Mouse (Mus musculus) cerebellum, postnatal 25 days (tissue): ENCODE data around the gene Nrp2.

ENCODE experiments used
- DNase-seq, 2 experiments: peaks; one replicate each; pipeline ENCODE4 v3.0.0; 2021; ENCODE audit warnings: mixed read lengths in 2 of 2

Gene Nrp2

GRCm38 (mm10) chr1:62825822-62826765 lies 123.0 kb downstream of the Nrp2 start:
- no peak for DNase-seq

GRCm38 (mm10) chr1:62827316-62827715 lies 124.2 kb downstream of the Nrp2 start:
- no peak for DNase-seq

GRCm38 (mm10) chr1:62828156-62828555 lies 125.1 kb downstream of the Nrp2 start:
- DNase-seq = no peak

- no peak for DNase-seq
Measured at GRCm38 (mm10) chr1:62829690-62830417, 126.8 kb downstream of the Nrp2 start.

- no peak for DNase-seq
Measured at GRCm38 (mm10) chr1:62830418-62830769, 127.3 kb downstream of the Nrp2 start.

GRCm38 (mm10) chr1:62831725-62832455 lies 128.8 kb downstream of the Nrp2 start:
- DNase-seq = no peak

GRCm38 (mm10) chr1:62833356-62833755 lies 130.3 kb downstream of the Nrp2 start:
- no peak for DNase-seq

GRCm38 (mm10) chr1:62834443-62835185 lies 131.5 kb downstream of the Nrp2 start:
- DNase-seq = no peak

GRCm38 (mm10) chr1:62838083-62838482 lies 135.0 kb downstream of the Nrp2 start:
- no peak for DNase-seq

GRCm38 (mm10) chr1:62838631-62839030 lies 135.5 kb downstream of the Nrp2 start:
- DNase-seq = no peak

- DNase-seq = no peak
Measured at GRCm38 (mm10) chr1:62843215-62843614, 140.1 kb downstream of the Nrp2 start.

GRCm38 (mm10) chr1:62850990-62851940 lies 148.2 kb downstream of the Nrp2 start:
- DNase-seq = no peak

- DNase-seq = no peak
Measured at GRCm38 (mm10) chr1:62853362-62853761, 150.3 kb downstream of the Nrp2 start.

GRCm38 (mm10) chr1:62853996-62854395 lies 150.9 kb downstream of the Nrp2 start:
- DNase-seq = no peak

- DNase-seq = no peak
Measured at GRCm38 (mm10) chr1:62859098-62859497, 156.0 kb downstream of the Nrp2 start.

- DNase-seq = no peak
Measured at GRCm38 (mm10) chr1:62859556-62860300, 156.6 kb downstream of the Nrp2 start.

GRCm38 (mm10) chr1:62860327-62860726 lies 157.2 kb downstream of the Nrp2 start:
- no peak for DNase-seq

GRCm38 (mm10) chr1:62860788-62861187 lies 157.7 kb downstream of the Nrp2 start:
- DNase-seq = no peak
